Mouse (Mus musculus) liver, postnatal 0 days (tissue): ENCODE data around the gene Zfp553. TPM values are rescaled to one million over a fixed set of nuclear protein-coding genes. Genes with fewer than 3 reads are reported as not detected.

Source experiments
- ATAC-seq: fragments of 200-750 bp; cut with Nextera tagmentation; 2 replicates; pipeline ENCODE4 v1.8.0; 2017; ENCODE audit warnings: mild to moderate bottlenecking, moderate library complexity
- DNase-seq: peaks from one replicate; pipeline ENCODE4 v3.0.0-alpha.2; 2016
- H3K27ac ChIP-seq: fragments of 300-500 bp; sonication (generic); 2 replicates; pipeline ENCODE4 v1.5.1; 2014; ENCODE audit warnings: antibody characterized with exemption, moderate library complexity, mild to moderate bottlenecking, low read depth
- H3K27me3 ChIP-seq: fragments of 300-500 bp; sonication (generic); 2 replicates; pipeline ENCODE4 v1.6.1; 2014; ENCODE audit warnings: low read length, control low read depth, mixed read lengths; ENCODE audit not compliant: insufficient read depth
- H3K36me3 ChIP-seq: fragments of 300-500 bp; sonication (generic); replicated peaks from 2 replicates; pipeline ENCODE4 v1.6.1; 2014; ENCODE audit warnings: mild to moderate bottlenecking, control low read depth, low read length, moderate library complexity, mixed read lengths; ENCODE audit not compliant: insufficient read depth
- H3K4me1 ChIP-seq: fragments of 300-500 bp; sonication (generic); 2 replicates; pipeline ENCODE4 v1.6.1; 2014; ENCODE audit warnings: antibody characterized with exemption, mild to moderate bottlenecking, control low read depth; ENCODE audit not compliant: insufficient read depth
- H3K4me2 ChIP-seq: fragments of 300-500 bp; sonication (generic); 2 replicates; pipeline ENCODE4 v1.6.1; 2014; ENCODE audit warnings: low read depth, mild to moderate bottlenecking, low read length, moderate library complexity, mixed read lengths
- H3K4me3 ChIP-seq: fragments of 300-500 bp; sonication (generic); 2 replicates; pipeline ENCODE4 v1.5.1; 2014; ENCODE audit warnings: low read depth, low read length
- H3K9ac ChIP-seq: fragments of 300-500 bp; sonication (generic); replicated peaks from 2 replicates; pipeline ENCODE4 v1.6.1; 2014; ENCODE audit warnings: mild to moderate bottlenecking, moderate library complexity
- H3K9me3 ChIP-seq: fragments of 300-500 bp; sonication (generic); 2 replicates; pipeline ENCODE4 v1.6.1; 2016; ENCODE audit warnings: mild to moderate bottlenecking, control low read depth, low read length, mixed read lengths
- CTCF ChIP-seq: sonication (generic); IDR thresholded peaks from 2 replicates; pipeline ENCODE4 v1.5.1; 2016; ENCODE audit warnings: antibody characterized with exemption, low read depth
- EP300 ChIP-seq: IDR thresholded peaks from 2 replicates; pipeline ENCODE4 v1.6.1; 2016; ENCODE audit warnings: antibody characterized with exemption, low read depth, mild to moderate bottlenecking
- WGBS: fragments of 180-500 bp; shearing (Covaris S2); extraction: QIAGEN DNeasy Blood & Tissue Kit; methylation state at CpG from one replicate; pipeline ENCODE4 v1.1.7; 2014; ENCODE audit not compliant: insufficient replicate concordance; 5-methylcytosine and 5-hydroxymethylcytosine counted together
- polyA plus RNA-seq: library from polyadenylated mRNA; unstranded; fragments of >200 nt; fragmentation: Nextera tagmentation; extraction: Ambion mirVana; gene quantifications from 2 replicates; pipeline ENCODE4 v1.2.1, GENCODE M21; 2015

The Zfp553 gene
- polyA plus RNA-seq, 1 experiment from 2014 or later, result 5.3 TPM

DNA sequence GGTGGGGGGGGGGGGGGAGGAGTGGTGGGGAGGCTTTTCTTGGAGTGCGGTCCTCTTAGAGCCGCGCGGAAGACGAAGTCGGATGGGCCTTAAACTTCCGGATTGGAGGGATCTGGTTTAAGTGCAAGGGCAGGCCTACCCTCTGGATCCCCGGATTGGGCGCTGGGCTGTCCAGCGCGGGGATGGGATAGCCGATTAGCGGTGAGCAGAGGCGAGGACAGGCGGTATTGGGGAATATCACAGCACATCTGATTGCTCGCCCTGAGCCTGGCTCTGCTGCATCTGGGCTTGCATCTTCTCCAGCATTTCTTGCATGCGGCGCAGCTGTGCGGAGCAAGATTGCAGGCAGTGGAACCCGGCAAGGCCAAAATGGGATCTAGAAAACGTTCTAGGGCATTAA, 18.3 kb upstream of the Zfp553 start:
- no peak for ATAC-seq
- Histone ChIP-seq H3K4me2 (peak overlapping the region; percentile 70; the same call in 1 of the 2 replicates), H3K27ac (no peak overlapping the region), H3K27me3 (no peaks in the 10 kb centered on the region), H3K4me1 (peaks cover 49% of the 10 kb centered on the region), H3K9me3 (no peaks in the 10 kb centered on the region), H3K4me3 (no peak overlapping the region), H3K9ac (no peak overlapping the region; the same call in 1 of the 2 replicates), H3K36me3 (peaks cover 9% of the 10 kb centered on the region; the same call in 1 of the 2 replicates)
- TF ChIP-seq EP300 (no peak), CTCF (no peak)
- DNase-seq, result no peak
- 67% methylated on average over 21 of the region's 21 CpGs for WGBS

DNA sequence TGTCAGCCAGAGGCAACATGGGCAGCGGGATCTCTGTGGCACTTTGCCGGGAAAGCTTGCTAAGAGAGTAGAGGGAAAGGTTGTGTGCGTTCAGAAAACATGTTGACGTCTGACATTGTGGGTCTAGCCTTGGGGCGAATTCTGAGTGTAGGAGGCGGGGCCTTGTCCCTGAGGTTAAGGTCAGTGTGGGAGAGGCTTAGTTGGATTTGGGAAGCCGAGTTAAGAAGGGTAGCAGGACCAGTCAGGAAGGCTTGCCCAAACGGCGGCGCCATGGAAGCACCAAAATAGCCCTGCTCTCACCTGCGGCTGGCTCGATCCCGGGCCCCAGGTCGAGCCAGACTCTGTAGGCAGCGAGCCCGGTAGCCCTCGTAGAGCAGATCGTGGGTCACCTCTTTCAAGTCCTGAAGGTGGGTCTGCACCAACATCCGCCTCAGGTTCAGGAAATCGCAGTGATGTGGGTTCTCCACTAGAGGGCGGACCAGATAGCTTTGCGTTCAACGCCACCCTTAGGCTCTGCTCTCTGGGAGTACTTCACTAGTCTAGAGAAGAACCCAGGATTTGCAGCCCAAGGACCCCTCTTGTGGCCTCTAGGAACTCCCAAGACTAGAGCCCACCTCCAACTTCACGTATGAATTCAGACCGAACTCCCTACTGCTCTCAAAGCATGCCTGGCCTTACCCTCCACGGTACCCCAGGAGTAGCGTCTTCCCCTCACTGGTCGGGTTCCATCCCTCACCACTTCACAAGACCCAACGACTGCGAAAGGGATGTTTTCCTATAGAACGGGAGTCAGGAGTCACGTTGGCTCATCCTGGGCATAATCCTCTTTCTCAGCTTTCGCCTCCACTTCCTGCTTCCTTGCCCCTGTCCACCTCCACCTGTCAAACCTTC, 17.6 kb upstream of the Zfp553 start:
- H3K4me1 ChIP-seq, result peaks cover 42% of the 10 kb centered on the region
- H3K9me3 ChIP-seq, result no peaks in the 10 kb centered on the region
- H3K4me3 ChIP-seq, result peak overlapping the region; percentile 33
- ATAC-seq (peak; percentile 44), DNase-seq (peak; percentile 70)
- peaks cover 9% of the 10 kb centered on the region; the same call in 1 of the 2 replicates for H3K36me3 ChIP-seq
- no peak overlapping the region for H3K27ac ChIP-seq
- peak overlapping the region; percentile 53 for H3K9ac ChIP-seq
- 31% methylated on average over 33 of the region's 33 CpGs for WGBS
- TF ChIP-seq EP300 (no peak), CTCF (peak; percentile 96)
- peak overlapping the region; percentile 70 for H3K4me2 ChIP-seq
- H3K27me3 ChIP-seq, result no peaks in the 10 kb centered on the region

DNA sequence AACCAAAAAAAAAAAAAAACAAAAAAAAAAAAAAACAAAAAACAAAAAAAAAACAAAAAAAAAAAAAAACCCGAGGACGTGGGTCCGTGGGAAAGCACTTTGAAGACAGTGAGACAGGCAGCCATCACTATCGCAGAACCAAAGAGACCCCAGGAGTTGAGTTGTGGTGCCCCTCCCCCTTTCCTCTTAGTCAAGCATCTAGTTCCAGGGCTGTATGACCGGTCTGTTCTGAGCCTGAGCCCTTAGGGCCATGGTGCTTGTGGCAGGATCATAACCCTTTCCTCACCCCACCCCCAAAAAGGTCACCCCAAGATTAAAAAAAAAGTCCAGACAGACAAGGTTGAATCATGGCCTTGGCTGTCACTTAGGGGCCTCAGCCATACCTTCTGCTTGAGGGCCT, 16.6 kb upstream of the Zfp553 start:
- no peak overlapping the region for H3K9ac ChIP-seq
- WGBS, result 81% methylated on average over 5 of the region's 5 CpGs
- peaks cover 9% of the 10 kb centered on the region; the same call in 1 of the 2 replicates for H3K36me3 ChIP-seq
- H3K27me3 ChIP-seq, result no peaks in the 10 kb centered on the region
- TF ChIP-seq EP300 (no peak), CTCF (no peak)
- no peak for ATAC-seq
- 0 out of 2 replicates have a peak overlapping the region, but pooled peaks have one; percentile 69 for H3K4me2 ChIP-seq
- no peaks in the 10 kb centered on the region for H3K9me3 ChIP-seq
- no peak overlapping the region for H3K27ac ChIP-seq
- no peak for DNase-seq
- H3K4me3 ChIP-seq, result no peak overlapping the region
- peaks cover 39% of the 10 kb centered on the region for H3K4me1 ChIP-seq

DNA sequence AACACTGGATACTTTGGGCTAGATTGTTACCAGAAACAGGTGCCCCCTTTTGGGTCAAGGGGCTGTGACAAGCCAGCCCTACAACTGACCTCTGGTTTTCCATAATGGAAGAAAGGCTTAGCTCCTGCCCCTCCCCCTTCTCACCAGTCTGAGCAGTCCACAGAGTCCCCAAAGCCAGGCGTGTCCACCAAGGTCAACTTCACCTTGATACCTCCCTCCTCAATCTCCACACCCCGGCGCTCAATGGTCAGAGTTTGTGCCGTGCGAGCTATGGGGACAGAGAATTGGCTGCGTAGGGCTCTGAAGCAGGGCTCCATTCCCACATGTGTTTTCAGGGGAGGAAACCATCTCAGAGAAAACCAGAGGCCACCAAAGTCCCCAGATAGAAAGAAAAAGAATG, 15.4 kb upstream of the Zfp553 start:
- WGBS, result 65% methylated on average over 6 of the region's 6 CpGs
- H3K27me3 ChIP-seq, result no peaks in the 10 kb centered on the region
- peak overlapping the region; percentile 36 for H3K4me3 ChIP-seq
- ATAC-seq (no peak), DNase-seq (no peak)
- peak overlapping the region; percentile 69 for H3K4me2 ChIP-seq
- H3K9me3 ChIP-seq, result no peaks in the 10 kb centered on the region
- peak overlapping the region; percentile 63 for H3K9ac ChIP-seq
- peaks cover 9% of the 10 kb centered on the region; the same call in 1 of the 2 replicates for H3K36me3 ChIP-seq
- H3K27ac ChIP-seq, result peak overlapping the region; percentile 84
- no peak for TF ChIP-seq CTCF
- no peak for TF ChIP-seq EP300
- H3K4me1 ChIP-seq, result peaks cover 39% of the 10 kb centered on the region

- Histone ChIP-seq H3K4me2 (peak overlapping the region; percentile 69), H3K9me3 (no peaks in the 10 kb centered on the region), H3K4me3 (peak overlapping the region; percentile 36), H3K27me3 (no peaks in the 10 kb centered on the region), H3K36me3 (peaks cover 9% of the 10 kb centered on the region; the same call in 1 of the 2 replicates), H3K27ac (peak overlapping the region; percentile 84), H3K9ac (peak overlapping the region; percentile 63), H3K4me1 (peaks cover 38% of the 10 kb centered on the region)
- TF ChIP-seq EP300, result no peak
- TF ChIP-seq CTCF, result no peak
- WGBS, result 38% methylated on average over 10 of the region's 10 CpGs
- DNase-seq, result no peak
- ATAC-seq, result peak; percentile 32
Observed at GRCm38 (mm10) chr7:127217901-127218642, 14.8 kb upstream of the Zfp553 start.

GRCm38 (mm10) chr7:127218670-127219069, 14.2 kb upstream of the Zfp553 start:
- no peaks in the 10 kb centered on the region for H3K27me3 ChIP-seq
- H3K36me3 ChIP-seq, result peaks cover 9% of the 10 kb centered on the region; the same call in 1 of the 2 replicates
- peak overlapping the region; percentile 84 for H3K27ac ChIP-seq
- peaks cover 42% of the 10 kb centered on the region for H3K4me1 ChIP-seq
- peak; percentile 58 for ATAC-seq
- WGBS, result 51% methylated on average over 4 of the region's 4 CpGs
- peak overlapping the region; percentile 36; the same call in 1 of the 2 replicates for H3K4me3 ChIP-seq
- no peaks in the 10 kb centered on the region for H3K9me3 ChIP-seq
- DNase-seq, result no peak
- TF ChIP-seq EP300 (peak; percentile 87), CTCF (no peak)
- peak overlapping the region; percentile 63 for H3K9ac ChIP-seq
- peak overlapping the region; percentile 69 for H3K4me2 ChIP-seq
